Mouse (Mus musculus): ENCODE data around the gene Gm20765.
"Not testable (repeated sequence)": the region's sequence is repeated elsewhere in the genome, so short reads cannot be mapped to it uniquely, and the experiment has no call there.

The Gm20765 gene

GRCm38 (mm10) chr10:104185233-104185632 is at the start of gene Gm20765:
TSS of gene Gm20765 (plus strand) at chr10:104185533.
- DNase-seq (ENCODE audit: low read depth): not testable (repeated sequence)

DNA sequence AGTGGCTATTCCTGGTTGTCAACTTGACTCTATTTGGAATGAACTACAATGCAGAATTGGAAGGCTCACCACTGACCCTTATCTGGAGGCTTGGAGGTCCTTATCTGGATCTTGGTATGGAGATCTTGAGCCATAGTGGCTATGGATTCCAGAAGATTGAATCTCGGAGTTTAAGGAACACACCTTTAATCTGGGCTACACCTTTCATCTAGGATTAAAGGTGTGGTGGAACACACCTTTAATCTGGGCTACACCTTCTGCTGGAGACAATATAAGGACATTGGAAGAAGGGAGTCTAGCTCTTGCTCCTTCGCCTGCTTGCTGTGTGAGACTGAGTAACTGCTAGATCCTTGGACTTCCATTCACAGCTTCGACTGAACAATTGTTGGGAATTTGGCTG is 42.6 kb upstream of the Gm20765 start, which contains the start of gene Gm21293:
TSS of gene Gm21293 (plus strand) at position 301 of the 400 bp plus-strand sequence.
- DNase-seq (ENCODE audit: low read depth): not testable (repeated sequence)

DNA sequence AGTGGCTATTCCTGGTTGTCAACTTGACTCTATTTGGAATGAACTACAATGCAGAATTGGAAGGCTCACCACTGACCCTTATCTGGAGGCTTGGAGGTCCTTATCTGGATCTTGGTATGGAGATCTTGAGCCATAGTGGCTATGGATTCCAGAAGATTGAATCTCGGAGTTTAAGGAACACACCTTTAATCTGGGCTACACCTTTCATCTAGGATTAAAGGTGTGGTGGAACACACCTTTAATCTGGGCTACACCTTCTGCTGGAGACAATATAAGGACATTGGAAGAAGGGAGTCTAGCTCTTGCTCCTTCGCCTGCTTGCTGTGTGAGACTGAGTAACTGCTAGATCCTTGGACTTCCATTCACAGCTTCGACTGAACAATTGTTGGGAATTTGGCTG is 34.1 kb upstream of the Gm20765 start, which contains the start of gene Gm6763:
TSS of gene Gm6763 (plus strand) at position 301 of the 400 bp plus-strand sequence.
- DNase-seq (ENCODE audit: low read depth): not testable (repeated sequence)

DNA sequence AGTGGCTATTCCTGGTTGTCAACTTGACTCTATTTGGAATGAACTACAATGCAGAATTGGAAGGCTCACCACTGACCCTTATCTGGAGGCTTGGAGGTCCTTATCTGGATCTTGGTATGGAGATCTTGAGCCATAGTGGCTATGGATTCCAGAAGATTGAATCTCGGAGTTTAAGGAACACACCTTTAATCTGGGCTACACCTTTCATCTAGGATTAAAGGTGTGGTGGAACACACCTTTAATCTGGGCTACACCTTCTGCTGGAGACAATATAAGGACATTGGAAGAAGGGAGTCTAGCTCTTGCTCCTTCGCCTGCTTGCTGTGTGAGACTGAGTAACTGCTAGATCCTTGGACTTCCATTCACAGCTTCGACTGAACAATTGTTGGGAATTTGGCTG is 25.6 kb upstream of the Gm20765 start, which contains the start of gene Gm8764:
TSS of gene Gm8764 (plus strand) at position 301 of the 400 bp plus-strand sequence.
- not testable (repeated sequence) for DNase-seq (ENCODE audit: low read depth)

- not testable (repeated sequence) for DNase-seq (ENCODE audit: low read depth)
Measured at GRCm38 (mm10) chr10:104168215-104168614, 17.1 kb upstream of the Gm20765 start, which contains the start of gene Gm21304. TSS of gene Gm21304 (plus strand) at chr10:104168515.

DNA sequence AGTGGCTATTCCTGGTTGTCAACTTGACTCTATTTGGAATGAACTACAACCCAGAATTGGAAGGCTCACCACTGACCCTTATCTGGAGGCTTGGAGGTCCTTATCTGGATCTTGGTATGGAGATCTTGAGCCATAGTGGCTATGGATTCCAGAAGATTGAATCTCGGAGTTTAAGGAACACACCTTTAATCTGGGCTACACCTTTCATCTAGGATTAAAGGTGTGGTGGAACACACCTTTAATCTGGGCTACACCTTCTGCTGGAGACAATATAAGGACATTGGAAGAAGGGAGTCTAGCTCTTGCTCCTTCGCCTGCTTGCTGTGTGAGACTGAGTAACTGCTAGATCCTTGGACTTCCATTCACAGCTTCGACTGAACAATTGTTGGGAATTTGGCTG is 8.6 kb upstream of the Gm20765 start, which contains the start of gene Gm21312:
TSS of gene Gm21312 (plus strand) at position 301 of the 400 bp plus-strand sequence.
- DNase-seq (ENCODE audit: low read depth): not testable (repeated sequence)

DNA sequence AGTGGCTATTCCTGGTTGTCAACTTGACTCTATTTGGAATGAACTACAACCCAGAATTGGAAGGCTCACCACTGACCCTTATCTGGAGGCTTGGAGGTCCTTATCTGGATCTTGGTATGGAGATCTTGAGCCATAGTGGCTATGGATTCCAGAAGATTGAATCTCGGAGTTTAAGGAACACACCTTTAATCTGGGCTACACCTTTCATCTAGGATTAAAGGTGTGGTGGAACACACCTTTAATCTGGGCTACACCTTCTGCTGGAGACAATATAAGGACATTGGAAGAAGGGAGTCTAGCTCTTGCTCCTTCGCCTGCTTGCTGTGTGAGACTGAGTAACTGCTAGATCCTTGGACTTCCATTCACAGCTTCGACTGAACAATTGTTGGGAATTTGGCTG is 8.4 kb downstream of the Gm20765 start, which contains the start of gene Gm4340:
TSS of gene Gm4340 (plus strand) at position 301 of the 400 bp plus-strand sequence.
- not testable (repeated sequence) for DNase-seq (ENCODE audit: low read depth)

DNA sequence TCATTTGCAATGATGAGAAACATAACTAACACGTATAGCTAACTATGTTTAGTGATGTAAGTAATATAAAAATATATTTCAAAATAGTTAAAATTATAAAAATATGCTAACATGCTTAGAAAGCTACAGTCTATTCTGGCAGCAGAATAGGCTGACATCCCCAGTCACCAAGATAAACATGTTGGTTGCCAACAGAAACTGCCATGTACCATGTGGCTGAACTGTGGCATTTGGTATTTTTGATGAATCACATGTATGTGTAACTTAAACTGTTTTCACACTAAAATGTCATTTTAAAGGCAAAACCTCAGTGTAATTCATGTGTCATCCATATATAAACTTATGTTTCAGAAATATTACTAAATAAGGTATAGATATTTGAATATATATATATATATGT is 24.3 kb downstream of the Gm20765 start:
- no peak for DNase-seq (ENCODE audit: low read depth)

DNA sequence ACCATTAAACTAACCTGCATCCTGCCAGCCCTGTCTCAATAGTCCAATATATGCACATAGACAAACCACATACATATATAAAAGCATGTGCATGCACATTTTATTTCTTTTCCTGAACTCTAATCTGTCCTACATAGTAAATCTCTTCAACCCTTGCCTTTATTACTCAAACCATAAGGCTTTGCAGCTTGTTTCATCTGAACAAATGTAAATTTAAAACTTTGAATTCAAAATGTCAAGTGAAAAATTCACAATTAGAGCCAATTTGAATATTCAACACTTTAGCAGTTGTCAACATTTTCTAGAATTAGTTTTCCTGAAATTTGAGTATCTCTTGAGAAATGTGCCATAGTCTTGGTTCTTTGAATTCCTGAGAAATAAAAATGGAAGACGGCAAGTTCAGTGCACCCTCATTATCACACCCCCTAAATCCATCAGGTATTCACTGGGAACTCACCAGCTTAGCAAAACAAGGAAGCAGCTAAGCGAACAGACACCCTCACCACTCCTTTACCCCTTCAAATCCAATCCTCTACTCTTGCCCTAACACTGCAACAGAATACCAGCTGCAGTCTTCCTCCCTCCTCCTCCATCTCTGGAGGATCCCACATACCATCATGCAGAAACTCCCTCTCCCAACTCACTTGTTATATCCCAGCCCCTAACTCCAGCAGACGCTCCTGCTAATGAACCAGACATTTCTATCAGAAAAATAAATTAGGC is 25.1 kb downstream of the Gm20765 start:
- DNase-seq (ENCODE audit: low read depth): no peak

GRCm38 (mm10) chr10:104214527-104214926 is 29.2 kb downstream of the Gm20765 start:
- no peak for DNase-seq (ENCODE audit: low read depth)

- DNase-seq (ENCODE audit: low read depth): no peak
Measured at GRCm38 (mm10) chr10:104220303-104221021, 35.1 kb downstream of the Gm20765 start.

Data from 416B (cell line).